Mouse (Mus musculus) T-cell, adult 66 days (primary cell): ENCODE data around the gene Olfr789. TPM values are rescaled to one million over a fixed set of nuclear protein-coding genes. Genes with fewer than 3 reads are reported as not detected.

Experiments
- total RNA-seq, 2 experiments: library from RNA; stranded (reverse); gene quantifications; 3 replicates in 1 of 2; 4 replicates in 1 of 2; pipeline ENCODE4 v1.2.4; 2023

The Olfr789 gene
- total RNA-seq: not detected

GRCm38 (mm10) chr10:129484452-129484851 lies at the start of gene Olfr789:
Olfr789 (plus strand) TSS chr10:129484752.

GRCm38 (mm10) chr10:129461562-129461961 lies 23.0 kb upstream of the Olfr789 start, which contains the start of gene Olfr787:
Olfr787 (plus strand) TSS chr10:129461862.

GRCm38 (mm10) chr10:129470698-129471097 lies 13.9 kb upstream of the Olfr789 start, which contains the start of gene Olfr788:
Olfr788 (plus strand) TSS chr10:129470998.

GRCm38 (mm10) chr10:129498192-129498591 lies 13.6 kb downstream of the Olfr789 start, which contains the start of gene Olfr790:
Olfr790 (plus strand) TSS chr10:129498492.

GRCm38 (mm10) chr10:129521492-129521891 lies 36.9 kb downstream of the Olfr789 start, which contains the start of gene Olfr791:
Olfr791 (plus strand) TSS chr10:129521792.

GRCm38 (mm10) chr10:129538862-129539261 lies 54.3 kb downstream of the Olfr789 start, which contains the start of gene Olfr792:
Olfr792 (plus strand) TSS chr10:129539162.

Other genes with a start within 250 kb of the Olfr789 start
- gene Olfr774, start 248.5 kb upstream of the Olfr789 start, total RNA-seq: not detected
- gene Olfr775, start 236.3 kb upstream of the Olfr789 start, total RNA-seq: under 1 TPM in 1 of 2 experiments, not detected in 1; 0.20 TPM
- gene Olfr776, start 225.6 kb upstream of the Olfr789 start, total RNA-seq: not detected
- gene Olfr777, start 213.3 kb upstream of the Olfr789 start, total RNA-seq: not detected
- gene Olfr780, start 166.6 kb upstream of the Olfr789 start, total RNA-seq: not detected
- gene Olfr781, start 155.9 kb upstream of the Olfr789 start, total RNA-seq: not detected
- not detected for gene Olfr782, start 135.9 kb upstream of the Olfr789 start, total RNA-seq
- gene Olfr784, start 100.7 kb upstream of the Olfr789 start, total RNA-seq: under 1 TPM in 1 of 2 experiments, not detected in 1; 0.18 TPM
- not detected for gene Olfr785, start 79.3 kb upstream of the Olfr789 start, total RNA-seq
- not detected for gene Olfr786, start 57.4 kb upstream of the Olfr789 start, total RNA-seq
- not detected for gene Olfr787, start 22.9 kb upstream of the Olfr789 start, total RNA-seq
- not detected for gene Olfr788, start 13.8 kb upstream of the Olfr789 start, total RNA-seq
- not detected for gene Olfr790, start 13.7 kb downstream of the Olfr789 start, total RNA-seq
- gene Olfr791, start 37.0 kb downstream of the Olfr789 start, total RNA-seq: not detected
- gene Olfr792, start 54.4 kb downstream of the Olfr789 start, total RNA-seq: not detected
- gene Olfr794, start 82.9 kb downstream of the Olfr789 start, total RNA-seq: not detected
- gene Olfr796, start 127.8 kb downstream of the Olfr789 start, total RNA-seq: not detected
- not detected for gene Olfr798, start 143.2 kb downstream of the Olfr789 start, total RNA-seq
- gene Olfr799, start 152.7 kb downstream of the Olfr789 start, total RNA-seq: not detected
- gene Olfr800, start 172.9 kb downstream of the Olfr789 start, total RNA-seq: not detected
- gene Olfr801, start 189.1 kb downstream of the Olfr789 start, total RNA-seq: not detected
- not detected for gene Olfr802, start 203.4 kb downstream of the Olfr789 start, total RNA-seq
- not detected for gene Olfr803, start 209.5 kb downstream of the Olfr789 start, total RNA-seq
- gene Olfr804, start 218.5 kb downstream of the Olfr789 start, total RNA-seq: not detected
- gene Olfr805, start 244.6 kb downstream of the Olfr789 start, total RNA-seq: not detected